Comparison of ENCODE assay signal across 25 mouse cellular contexts in the genomic region with DNA sequence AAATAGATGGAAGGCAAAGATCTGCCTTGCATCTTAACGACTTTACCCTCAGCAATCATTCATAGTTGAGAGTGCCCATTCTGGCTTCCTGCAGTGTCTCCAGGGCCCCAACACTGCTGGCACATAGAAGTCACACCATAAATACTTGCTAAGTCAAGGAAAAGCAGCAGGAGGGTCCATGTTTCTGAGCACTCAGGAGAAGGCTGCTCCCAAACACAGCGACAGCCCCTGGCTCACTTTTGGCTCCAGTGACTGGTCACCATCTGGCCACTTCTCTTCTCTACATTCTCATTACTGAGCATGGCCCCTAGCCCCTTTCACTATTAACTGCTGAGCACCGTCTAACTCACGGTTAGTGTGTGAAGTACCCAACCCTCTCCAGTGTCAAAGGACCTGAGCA.
DNase-seq lines count a peak whose midpoint lies in the region; ATAC-seq lines count a peak whose summit lies in the region.
"Had no signal": no experiment of that assay in that cellular context is flagged by ENCODE, and none has a peak within 500 bp of the region (broad histone marks: within the 10 kb centered on the region; RNA-seq: fewer than 3 reads in every experiment).

No protein-coding gene starts in this region.

- peak; percentile 79 for ATAC-seq in hindbrain, embryonic 16.5 days
- no peak for ATAC-seq in hindbrain, embryonic 12.5 days (ENCODE audit: low FRiP score)
- peak; percentile 70; the same call in 1 of the 2 replicates for ATAC-seq in neural tube, embryonic 11.5 days (ENCODE audit: insufficient read depth, low FRiP score, low TSS enrichment)
- ATAC-seq: forebrain, embryonic 13.5 days; lung, postnatal 0 days; midbrain, embryonic 13.5 days; Patski had no signal

- no peaks in the 10 kb centered on the region; the same call in 1 of the 2 replicates for H3K4me1 ChIP-seq in hindbrain, embryonic 16.5 days (ENCODE audit: control insufficient read depth, insufficient read depth, low read depth, low read length)
- 0 out of 2 replicates have a peak, but pooled peaks cover 4% of the 10 kb centered on the region for H3K4me1 ChIP-seq in hindbrain, embryonic 12.5 days
- 0 out of 2 replicates have a peak, but pooled peaks cover 3% of the 10 kb centered on the region for H3K4me1 ChIP-seq in neural tube, embryonic 11.5 days (ENCODE audit: control insufficient read depth, insufficient read depth, low read length)
- H3K4me1 ChIP-seq: forebrain, embryonic 13.5 days; megakaryocyte, embryonic 14.5 days had no signal

- no peaks in the 10 kb centered on the region for H3K36me3 ChIP-seq in hindbrain, embryonic 16.5 days (ENCODE audit: control insufficient read depth, insufficient read depth, low read length)
- no peaks in the 10 kb centered on the region for H3K36me3 ChIP-seq in hindbrain, embryonic 12.5 days
- no peaks in the 10 kb centered on the region for H3K36me3 ChIP-seq in neural tube, embryonic 11.5 days (ENCODE audit: control insufficient read depth, insufficient read depth, low read length)
- H3K36me3 ChIP-seq: limb, embryonic 12.5 days; midbrain, embryonic 13.5 days had no signal

- no peaks in the 10 kb centered on the region for H3K9me3 ChIP-seq in hindbrain, embryonic 16.5 days (ENCODE audit: control insufficient read depth, low read length)
- no peaks in the 10 kb centered on the region for H3K9me3 ChIP-seq in hindbrain, embryonic 12.5 days (replicated peaks)
- H3K9me3 ChIP-seq in neural tube, embryonic 11.5 days (ENCODE audit: control insufficient read depth, low read length): no peaks in the 10 kb centered on the region
- H3K9me3 ChIP-seq: forebrain, embryonic 13.5 days; limb, embryonic 12.5 days; megakaryocyte, embryonic 14.5 days; midbrain, embryonic 13.5 days had no signal

- DNase-seq in cerebellum, postnatal 14 days: peak; percentile 47 to 56
- no peak for DNase-seq in cerebellum, adult 9-10 months
- peak; percentile 38 for DNase-seq in neural tube, embryonic 11.5 days (ENCODE audit: low spot score)
- DNase-seq in neural tube, embryonic 10.5 days (ENCODE audit: extremely low spot score, low spot score): no peak
- DNase-seq in frontal cortex, postnatal 36 days (ENCODE audit: low spot score in 2 of 2): no peak
- DNase-seq in right cerebral cortex, postnatal 10 days (ENCODE audit: low spot score in 2 of 2): no peak
- DNase-seq: adrenal gland, postnatal 10 days; gastrocnemius, postnatal 14 days; heart, postnatal 14 days; kidney, adult 11 months; kidney, postnatal 14 days; layer of hippocampus, adult 9-11 months; lung, postnatal 4 days; right cerebral cortex, postnatal 4 days; thymus, adult 18-20 months; thymus, postnatal 25 days had no signal

- 43% methylated on average over 4 of the region's 4 CpGs for WGBS in hindbrain, embryonic 16.5 days
- WGBS in hindbrain, embryonic 12.5 days: 61% methylated on average over 4 of the region's 4 CpGs
- WGBS in neural tube, embryonic 11.5 days: 33% methylated on average over 4 of the region's 4 CpGs

- H3K4me3 ChIP-seq in hindbrain, embryonic 16.5 days (ENCODE audit: low read length): no peak overlapping the region
- H3K4me3 ChIP-seq in hindbrain, embryonic 12.5 days: no peak overlapping the region
- H3K4me3 ChIP-seq in neural tube, embryonic 11.5 days (ENCODE audit: low read depth, low read length): no peak overlapping the region
- H3K4me3 ChIP-seq: forebrain, embryonic 13.5 days; limb, embryonic 12.5 days; megakaryocyte, embryonic 14.5 days; midbrain, embryonic 13.5 days had no signal

- no peak overlapping the region for H3K4me2 ChIP-seq in hindbrain, embryonic 16.5 days (ENCODE audit: low read length)
- no peak overlapping the region for H3K4me2 ChIP-seq in hindbrain, embryonic 12.5 days (replicated peaks)
- no peak overlapping the region for H3K4me2 ChIP-seq in neural tube, embryonic 11.5 days (ENCODE audit: low read depth)
- H3K4me2 ChIP-seq: forebrain, embryonic 13.5 days; limb, embryonic 12.5 days; midbrain, embryonic 13.5 days had no signal

- H3K27ac ChIP-seq in hindbrain, embryonic 16.5 days (ENCODE audit: low read depth, low read length): no peak overlapping the region
- H3K27ac ChIP-seq in hindbrain, embryonic 12.5 days: no peak overlapping the region; the same call in 1 of the 2 replicates
- H3K27ac ChIP-seq in neural tube, embryonic 11.5 days (ENCODE audit: low read depth, low read length): no peak overlapping the region
- H3K27ac ChIP-seq: forebrain, embryonic 13.5 days; limb, embryonic 12.5 days; midbrain, embryonic 13.5 days; stomach, postnatal 0 days had no signal

- H3K9ac ChIP-seq in hindbrain, embryonic 16.5 days (ENCODE audit: low read depth, low read length): no peak overlapping the region
- no peak overlapping the region for H3K9ac ChIP-seq in hindbrain, embryonic 12.5 days
- H3K9ac ChIP-seq in neural tube, embryonic 11.5 days (ENCODE audit: low read length): no peak overlapping the region
- H3K9ac ChIP-seq: forebrain, embryonic 13.5 days; limb, embryonic 12.5 days; midbrain, embryonic 13.5 days had no signal

- no peaks in the 10 kb centered on the region for H3K27me3 ChIP-seq in hindbrain, embryonic 16.5 days (replicated peaks; ENCODE audit: control insufficient read depth, insufficient read depth, low read length)
- H3K27me3 ChIP-seq in hindbrain, embryonic 12.5 days: no peaks in the 10 kb centered on the region
- no peaks in the 10 kb centered on the region for H3K27me3 ChIP-seq in neural tube, embryonic 11.5 days (ENCODE audit: control insufficient read depth, insufficient read depth, low read length)
- H3K27me3 ChIP-seq: forebrain, embryonic 13.5 days; limb, embryonic 12.5 days; megakaryocyte, embryonic 14.5 days; midbrain, embryonic 13.5 days had no signal

Comparison
In these comparisons a context has a peak if more than half of its experiments do, and no peak if none do; other contexts are left out.
1. DNase-seq: peak in cerebellum, postnatal 14 days (2 of 2) and neural tube, embryonic 11.5 days (single experiment); none in cerebellum, adult 9-10 months (single experiment), neural tube, embryonic 10.5 days (single experiment), frontal cortex, postnatal 36 days (0 of 2) and right cerebral cortex, postnatal 10 days (0 of 2).